ENCODE assay signal across 26 mouse cellular contexts in the genomic region with DNA sequence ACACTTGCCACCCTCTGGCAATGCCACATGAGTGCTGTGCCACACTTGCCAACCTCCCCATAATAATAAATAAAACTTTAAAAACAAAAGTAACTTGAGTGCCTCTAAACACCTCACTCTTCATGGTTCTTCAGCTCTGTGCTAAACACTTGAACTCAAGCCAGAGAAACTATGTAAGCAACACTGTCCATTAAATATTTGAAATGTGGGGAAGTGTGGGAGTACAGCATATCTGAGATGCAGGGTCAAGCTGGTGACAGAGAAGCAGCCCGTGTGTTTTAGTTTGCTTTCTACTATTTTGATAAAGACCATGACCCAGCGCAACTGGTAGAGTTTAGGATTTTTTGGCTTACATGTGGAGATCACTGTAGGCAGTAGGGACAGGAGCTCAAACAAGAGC.
"Had no signal": no experiment of that assay in that cellular context is flagged by ENCODE, and none has a peak within 500 bp of the region (broad histone marks: within the 10 kb centered on the region; RNA-seq: fewer than 3 reads in every experiment).

No protein-coding gene starts in this region.

- H3K36me3 ChIP-seq: heart, embryonic 13.5 days; heart, embryonic 15.5 days; hindbrain, embryonic 10.5 days; hindbrain, embryonic 12.5 days; intestine, embryonic 15.5 days; limb, embryonic 10.5 days; limb, embryonic 12.5 days had no signal

- H3K9me3 ChIP-seq: heart, embryonic 13.5 days; heart, embryonic 15.5 days; hindbrain, embryonic 10.5 days; hindbrain, embryonic 12.5 days; intestine, embryonic 15.5 days; limb, embryonic 10.5 days; limb, embryonic 12.5 days had no signal

- H3K9ac ChIP-seq: heart, embryonic 13.5 days; heart, embryonic 15.5 days; hindbrain, embryonic 12.5 days; hindbrain, embryonic 14.5 days; intestine, embryonic 15.5 days; limb, embryonic 12.5 days had no signal

- H3K4me3 ChIP-seq: heart, adult 2 months; heart, embryonic 13.5 days; heart, embryonic 15.5 days; hindbrain, embryonic 10.5 days; hindbrain, embryonic 12.5 days; intestine, embryonic 15.5 days; layer of hippocampus, adult 2 months; left cerebral cortex, adult 2 months; limb, embryonic 10.5 days; limb, embryonic 12.5 days had no signal

- H3K4me1 ChIP-seq: hindbrain, embryonic 12.5 days had no signal

- DNase-seq: gastrocnemius, postnatal 14 days; gastrocnemius, postnatal 36 days; heart, adult 11 months; heart, adult 2 months; heart, postnatal 14 days; heart, postnatal 4 days; kidney, adult 18-20 months; kidney, adult 8-10 months; kidney, postnatal 25 days; kidney, postnatal 4 days; liver had no signal

- ATAC-seq: hindbrain, embryonic 16.5 days; inflammation-experienced regulatory T-cells, adult 6 months; intestine, embryonic 15.5 days; intestine, postnatal 0 days had no signal

- H3K27me3 ChIP-seq: heart, embryonic 13.5 days; heart, embryonic 15.5 days; hindbrain, embryonic 12.5 days; intestine, embryonic 15.5 days; limb, embryonic 12.5 days had no signal

- H3K4me2 ChIP-seq: heart, embryonic 11.5 days; heart, embryonic 13.5 days; heart, embryonic 15.5 days; hindbrain, embryonic 12.5 days; hindbrain, embryonic 14.5 days; intestine, embryonic 15.5 days; limb, embryonic 12.5 days; liver, embryonic 11.5 days had no signal

- H3K27ac ChIP-seq: heart, adult 2 months; heart, embryonic 13.5 days; heart, embryonic 15.5 days; hindbrain, embryonic 10.5 days; hindbrain, embryonic 12.5 days; hindbrain, embryonic 14.5 days; intestine, embryonic 15.5 days; left cerebral cortex, adult 2 months; limb, embryonic 10.5 days; limb, embryonic 12.5 days had no signal
